Mouse (Mus musculus) midbrain, embryonic 16.5 days (tissue): ENCODE measurements at regions not wholly inside any gene's neighbourhood (a gene's known extent, or its start where the extent isn't known, plus 50 kb on each side); places are given as distances from the start of the nearest gene placed in this dataset.

Experiments used
- ATAC-seq: fragments of 200-750 bp; cut with Nextera tagmentation; 2 replicates; pipeline ENCODE4 v1.8.0; 2017; ENCODE audit warnings: moderate TSS enrichment
- H3K27ac ChIP-seq: fragments of 300-500 bp; sonication (generic); 2 replicates; pipeline ENCODE4 v1.5.1; 2014; ENCODE audit warnings: mild to moderate bottlenecking, low read length, mixed read lengths
- H3K27me3 ChIP-seq: fragments of 300-500 bp; sonication (generic); 2 replicates; pipeline ENCODE4 v1.6.1; 2014; ENCODE audit warnings: low read depth, low read length, mixed read lengths; ENCODE audit not compliant: control insufficient read depth, insufficient read depth
- H3K36me3 ChIP-seq: fragments of 300-500 bp; sonication (generic); 2 replicates; pipeline ENCODE4 v1.6.1; 2014; ENCODE audit warnings: mild to moderate bottlenecking, low read length, moderate library complexity, mixed read lengths; ENCODE audit not compliant: control insufficient read depth, insufficient read depth
- H3K4me1 ChIP-seq: fragments of 300-500 bp; sonication (generic); 2 replicates; pipeline ENCODE4 v1.6.1; 2014; ENCODE audit warnings: mild to moderate bottlenecking, low read length, mixed read lengths; ENCODE audit not compliant: control insufficient read depth, insufficient read depth
- H3K4me2 ChIP-seq: fragments of 300-500 bp; sonication (generic); 2 replicates; pipeline ENCODE4 v1.6.1; 2014; ENCODE audit warnings: mild to moderate bottlenecking, low read length, mixed read lengths
- H3K4me3 ChIP-seq: fragments of 300-500 bp; sonication (generic); 2 replicates; pipeline ENCODE4 v1.5.1; 2014; ENCODE audit warnings: low read depth, mild to moderate bottlenecking, low read length, moderate library complexity, mixed read lengths
- H3K9ac ChIP-seq: fragments of 300-500 bp; sonication (generic); 2 replicates; pipeline ENCODE4 v1.6.1; 2014; ENCODE audit warnings: low read depth, low read length, mixed read lengths
- H3K9me3 ChIP-seq: fragments of 300-500 bp; sonication (generic); replicated peaks from 2 replicates; pipeline ENCODE4 v1.6.1; 2014; ENCODE audit warnings: mild to moderate bottlenecking, low read length, mixed read lengths; ENCODE audit not compliant: control insufficient read depth, poor library complexity, severe bottlenecking
- WGBS: fragments of 180-500 bp; shearing (Covaris S2); extraction: QIAGEN DNeasy Blood & Tissue Kit; methylation state at CpG from one replicate; pipeline ENCODE4 v1.1.7; 2014; 5-methylcytosine and 5-hydroxymethylcytosine counted together

- H3K4me2 ChIP-seq = no peak overlapping the region
- no peaks in the 10 kb centered on the region for H3K36me3 ChIP-seq
- no peak overlapping the region for H3K9ac ChIP-seq
- peak overlapping the region; percentile 0; the same call in 1 of the 2 replicates for H3K27ac ChIP-seq
- ATAC-seq = peak; percentile 82
- 61% methylated on average over 6 of the region's 6 CpGs for WGBS
- H3K4me1 ChIP-seq = peaks cover 2% of the 10 kb centered on the region; the same call in 1 of the 2 replicates
- no peaks in the 10 kb centered on the region for H3K27me3 ChIP-seq
- no peaks in the 10 kb centered on the region for H3K9me3 ChIP-seq
- H3K4me3 ChIP-seq = no peak overlapping the region
Measured at GRCm38 (mm10) chr12:12147088-12147687, 114.8 kb upstream of the Fam49a start.

- H3K27me3 ChIP-seq = no peaks in the 10 kb centered on the region
- no peak overlapping the region for H3K27ac ChIP-seq
- no peaks in the 10 kb centered on the region for H3K9me3 ChIP-seq
- H3K36me3 ChIP-seq = no peaks in the 10 kb centered on the region
- H3K9ac ChIP-seq = no peak overlapping the region
- no peak for ATAC-seq
- H3K4me2 ChIP-seq = no peak overlapping the region
- H3K4me1 ChIP-seq = peaks cover 2% of the 10 kb centered on the region; the same call in 1 of the 2 replicates
- 87% methylated on average over 3 of the region's 3 CpGs for WGBS
- no peak overlapping the region for H3K4me3 ChIP-seq
Measured at GRCm38 (mm10) chr12:12147847-12148246, 114.1 kb upstream of the Fam49a start.

- H3K27ac ChIP-seq = no peak overlapping the region
- WGBS = 58% methylated on average over 3 of the region's 3 CpGs
- peak; percentile 56; the same call in 1 of the 2 replicates for ATAC-seq
- no peak overlapping the region for H3K9ac ChIP-seq
- no peak overlapping the region for H3K4me3 ChIP-seq
- H3K4me1 ChIP-seq = peaks cover 2% of the 10 kb centered on the region; the same call in 1 of the 2 replicates
- H3K4me2 ChIP-seq = no peak overlapping the region
- no peaks in the 10 kb centered on the region for H3K36me3 ChIP-seq
- no peaks in the 10 kb centered on the region for H3K9me3 ChIP-seq
- no peaks in the 10 kb centered on the region for H3K27me3 ChIP-seq
Measured at GRCm38 (mm10) chr12:12148659-12149399, 113.1 kb upstream of the Fam49a start.

GRCm38 (mm10) chr12:12164411-12164810 lies 97.5 kb upstream of the Fam49a start:
- no peaks in the 10 kb centered on the region for H3K4me1 ChIP-seq
- no peaks in the 10 kb centered on the region for H3K9me3 ChIP-seq
- WGBS = 88% methylated on average over 1 of the region's 1 CpGs
- H3K27me3 ChIP-seq = no peaks in the 10 kb centered on the region
- no peak overlapping the region for H3K9ac ChIP-seq
- H3K4me3 ChIP-seq = no peak overlapping the region
- H3K4me2 ChIP-seq = no peak overlapping the region
- no peaks in the 10 kb centered on the region for H3K36me3 ChIP-seq
- ATAC-seq = no peak
- H3K27ac ChIP-seq = no peak overlapping the region

- Histone ChIP-seq H3K27me3 (no peaks in the 10 kb centered on the region), H3K27ac (no peak overlapping the region), H3K36me3 (no peaks in the 10 kb centered on the region), H3K4me2 (no peak overlapping the region), H3K9me3 (no peaks in the 10 kb centered on the region), H3K4me3 (no peak overlapping the region), H3K4me1 (no peaks in the 10 kb centered on the region), H3K9ac (no peak overlapping the region)
- WGBS = 93% methylated on average over 2 of the region's 2 CpGs
- ATAC-seq = no peak
Measured at GRCm38 (mm10) chr12:12170581-12170980, 91.4 kb upstream of the Fam49a start.

- no peak overlapping the region for H3K4me3 ChIP-seq
- peaks cover 10% of the 10 kb centered on the region; the same call in 1 of the 2 replicates for H3K4me1 ChIP-seq
- ATAC-seq = no peak
- no peak overlapping the region for H3K4me2 ChIP-seq
- H3K36me3 ChIP-seq = no peaks in the 10 kb centered on the region
- 87% methylated on average over 6 of the region's 6 CpGs for WGBS
- H3K9me3 ChIP-seq = no peaks in the 10 kb centered on the region
- no peaks in the 10 kb centered on the region for H3K27me3 ChIP-seq
- no peak overlapping the region for H3K27ac ChIP-seq
- no peak overlapping the region for H3K9ac ChIP-seq
Measured at GRCm38 (mm10) chr12:12172087-12172823, 89.7 kb upstream of the Fam49a start.

- peak; percentile 82 for ATAC-seq
Measured at GRCm38 (mm10) chr12:12176331-12177263, 85.3 kb upstream of the Fam49a start.

GRCm38 (mm10) chr12:12177264-12178043 lies 84.5 kb upstream of the Fam49a start:
- H3K27ac ChIP-seq = no peak overlapping the region
- H3K4me2 ChIP-seq = no peak overlapping the region
- H3K27me3 ChIP-seq = no peaks in the 10 kb centered on the region
- H3K9me3 ChIP-seq = no peaks in the 10 kb centered on the region
- H3K9ac ChIP-seq = no peak overlapping the region
- 57% methylated on average over 6 of the region's 6 CpGs for WGBS
- no peaks in the 10 kb centered on the region for H3K36me3 ChIP-seq
- peak; percentile 11; the same call in 1 of the 2 replicates for ATAC-seq
- no peak overlapping the region for H3K4me3 ChIP-seq
- peaks cover 10% of the 10 kb centered on the region; the same call in 1 of the 2 replicates for H3K4me1 ChIP-seq

More at GRCm38 (mm10) chr12:12176331-12177263, 85.3 kb upstream of the Fam49a start:
- Histone ChIP-seq H3K36me3 (no peaks in the 10 kb centered on the region), H3K9me3 (no peaks in the 10 kb centered on the region), H3K27me3 (no peaks in the 10 kb centered on the region), H3K4me2 (peak overlapping the region; percentile 43), H3K9ac (peak overlapping the region; percentile 49; the same call in 1 of the 2 replicates), H3K4me1 (peaks cover 10% of the 10 kb centered on the region; the same call in 1 of the 2 replicates), H3K4me3 (0 out of 2 replicates have a peak overlapping the region, but pooled peaks have one; percentile 9), H3K27ac (0 out of 2 replicates have a peak overlapping the region, but pooled peaks have one; percentile 7)
- 17% methylated on average over 13 of the region's 13 CpGs for WGBS
